Mouse (Mus musculus) MEL (cell line): ENCODE measurements around the gene Cd200r3.

Experiments used
- CTCF ChIP-seq, 3 experiments: IDR thresholded peaks in 2 of 3; conservative IDR thresholded peaks in 1 of 3; 2 replicates each; pipeline ENCODE4 v1.5.1; 2011 to 2012; ENCODE audit warnings: low read length in 3 of 3, low read depth in 2 of 3, mild to moderate bottlenecking in 2 of 3, improper control_type of control experiment in 1 of 3, inconsistent platforms in 1 of 3, mixed read lengths in 1 of 3, moderate library complexity in 1 of 3; ENCODE audit not compliant: control insufficient read depth in 1 of 3, insufficient read depth in 1 of 3, poor library complexity in 1 of 3, severe bottlenecking in 1 of 3
- EP300 ChIP-seq, 2 experiments: IDR thresholded peaks; 2 replicates each; pipeline ENCODE4 v1.6.1; 2011; ENCODE audit warnings: improper control_type of control experiment in 2 of 2, low read length in 2 of 2, low read depth in 1 of 2, mild to moderate bottlenecking in 1 of 2
- ETS1 ChIP-seq: IDR thresholded peaks from 2 replicates; pipeline ENCODE4 v1.6.1; 2012; ENCODE audit warnings: low read depth, mild to moderate bottlenecking, inconsistent platforms, low read length, improper control_type of control experiment, moderate library complexity
- GATA1 ChIP-seq: IDR thresholded peaks from 2 replicates; pipeline ENCODE4 v1.6.1; 2011; ENCODE audit warnings: low read depth, low read length, improper control_type of control experiment
- JUND ChIP-seq: IDR thresholded peaks from 2 replicates; pipeline ENCODE4 v1.6.1; 2011; ENCODE audit warnings: low read depth, mild to moderate bottlenecking, improper control_type of control experiment, low read length
- MAFK ChIP-seq: IDR thresholded peaks from 2 replicates; pipeline ENCODE4 v1.6.1; 2011; ENCODE audit warnings: low read depth, mild to moderate bottlenecking, low read length, improper control_type of control experiment, borderline replicate concordance
- MYC ChIP-seq: IDR thresholded peaks from 2 replicates; pipeline ENCODE4 v1.6.1; 2011; ENCODE audit warnings: low read depth, mild to moderate bottlenecking, low read length, improper control_type of control experiment, moderate library complexity
- NRF1 ChIP-seq: IDR thresholded peaks from 2 replicates; pipeline ENCODE4 v1.6.1; 2014; ENCODE audit warnings: low read depth, mild to moderate bottlenecking, inconsistent platforms, low read length, improper control_type of control experiment, moderate library complexity; ENCODE audit not compliant: poor library complexity, insufficient read depth, severe bottlenecking
- RAD21 ChIP-seq: IDR thresholded peaks from 2 replicates; pipeline ENCODE4 v1.6.1; 2011; ENCODE audit warnings: mild to moderate bottlenecking, low read depth, low read length, improper control_type of control experiment
- SIN3A ChIP-seq: IDR thresholded peaks from 2 replicates; pipeline ENCODE4 v1.6.1; 2012; ENCODE audit warnings: low read length, improper control_type of control experiment, inconsistent platforms
- ZC3H11A ChIP-seq: IDR thresholded peaks from 2 replicates; pipeline ENCODE4 v1.6.1; 2012; ENCODE audit warnings: low read depth, mild to moderate bottlenecking, inconsistent platforms, low read length, improper control_type of control experiment

DNA sequence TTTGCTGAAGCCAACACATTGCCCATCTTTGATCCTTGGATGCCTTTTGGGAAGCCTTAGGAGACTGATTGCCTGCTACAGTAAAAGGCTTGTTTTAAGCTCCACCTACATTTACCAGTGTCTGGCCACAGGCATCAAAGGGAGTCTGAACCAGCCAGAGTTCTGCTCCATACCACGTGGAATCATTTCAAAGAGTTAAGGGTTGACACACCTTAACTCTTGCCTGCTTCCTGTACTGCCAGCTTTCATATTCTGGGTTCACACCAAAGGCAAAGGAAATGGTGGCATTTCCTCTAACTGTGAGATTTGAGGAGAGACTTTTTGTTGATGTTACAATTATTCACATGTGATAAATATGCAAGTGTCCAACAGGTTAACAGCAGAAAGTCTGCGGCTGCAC lies 63.5 kb downstream of the Cd200r3 start:
- TF ChIP-seq CTCF (IDR thresholded peaks at IDR 0.05 in 2 of 3, conservative IDR thresholded peaks at IDR 0.05 in 1 of 3; ENCODE audit: control insufficient read depth in 1 of 3, insufficient read depth in 1 of 3, low read depth in 2 of 3, low read length in 3 of 3, poor library complexity in 1 of 3, severe bottlenecking in 1 of 3) (no peak), ZC3H11A (no peak), RAD21 (no peak), SIN3A (no peak), EP300 (IDR thresholded peaks at IDR 0.05; ENCODE audit: low read depth in 1 of 2, low read length in 2 of 2) (no peak), JUND (no peak), ETS1 (no peak), MAFK (no peak), NRF1 (no peak), MYC (no peak), GATA1 (no peak)
